Mouse (Mus musculus): ENCODE data around the gene Pwwp2b. TPM values are rescaled to one million over a fixed set of nuclear protein-coding genes. Genes with fewer than 3 reads are reported as not detected.

Pwwp2b gene
- polyA plus RNA-seq, 1 experiment = 317 TPM

DNA sequence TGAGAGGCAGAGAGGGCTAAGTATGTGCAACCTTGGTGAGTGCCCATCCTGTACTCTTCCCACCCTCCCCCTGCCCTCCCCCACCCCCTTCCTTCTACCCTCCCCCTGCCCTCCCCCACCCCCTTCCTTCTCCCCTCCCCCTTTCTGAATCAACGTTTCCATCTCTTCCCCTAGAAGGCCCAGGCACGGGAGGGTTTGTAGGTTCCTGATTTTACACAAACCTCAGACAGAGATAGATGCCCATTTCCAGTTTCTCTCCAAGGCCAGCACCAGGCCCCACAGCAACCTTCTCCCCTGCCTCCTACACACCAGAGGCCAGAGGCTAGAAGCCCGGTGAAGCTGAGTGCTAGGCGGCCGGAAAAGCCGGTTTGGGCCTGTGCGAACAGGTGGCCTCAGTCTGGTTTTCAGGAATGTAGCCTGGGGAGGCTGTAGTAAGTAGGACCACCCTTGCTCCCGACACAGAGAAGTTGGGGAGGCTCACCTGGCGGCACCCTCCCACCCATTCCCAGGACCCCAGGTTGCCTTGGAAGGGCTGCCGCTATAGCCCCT, 48.3 kb downstream of the Pwwp2b start:
- no peaks in the 10 kb centered on the region for H3K36me3 ChIP-seq (ENCODE audit: control insufficient read depth, insufficient read depth, low read length)
- H3K4me1 ChIP-seq (ENCODE audit: control insufficient read depth, insufficient read depth, low read length) = no peaks in the 10 kb centered on the region; the same call in none of the 2 replicates
- H3K27me3 ChIP-seq (ENCODE audit: control insufficient read depth, insufficient read depth, low read length) = no peaks in the 10 kb centered on the region
- TF ChIP-seq POLR2A (IDR thresholded peaks at IDR 0.05; ENCODE audit: control insufficient read depth, low read depth, low read length) = no peak
- no peak for TF ChIP-seq CTCF (IDR thresholded peaks at IDR 0.05; ENCODE audit: control insufficient read depth, insufficient read depth, insufficient replicate concordance, low read depth, low read length)
- no peak overlapping the region for H3K27ac ChIP-seq (ENCODE audit: control insufficient read depth, insufficient read depth, low read depth, low read length)
- H3K4me3 ChIP-seq (ENCODE audit: control insufficient read depth, low read depth, low read length) = no peak overlapping the region

DNA sequence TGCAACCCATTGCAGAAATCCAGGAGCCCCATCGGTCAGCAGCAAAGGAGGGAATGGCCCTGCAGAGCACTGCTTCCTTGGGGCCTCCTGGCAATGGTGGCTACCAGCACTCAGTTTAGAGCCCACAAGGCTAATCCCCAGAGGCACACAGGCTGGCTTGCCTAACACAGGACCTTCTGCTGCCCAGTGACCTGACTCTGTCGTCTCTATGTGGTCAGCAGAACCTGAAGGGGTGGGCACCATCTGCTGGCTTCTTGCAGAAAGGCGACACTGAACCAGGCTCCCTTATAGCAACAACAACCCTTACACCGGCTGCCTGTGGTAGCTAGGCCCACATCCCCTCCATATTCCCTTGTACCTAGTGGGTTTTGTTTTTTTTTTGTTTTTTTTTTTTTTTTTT, 50.2 kb downstream of the Pwwp2b start:
- Histone ChIP-seq H3K27me3 (ENCODE audit: control insufficient read depth, insufficient read depth, low read length) (no peaks in the 10 kb centered on the region), H3K36me3 (ENCODE audit: control insufficient read depth, insufficient read depth, low read length) (no peaks in the 10 kb centered on the region), H3K4me3 (ENCODE audit: control insufficient read depth, low read depth, low read length) (no peak overlapping the region), H3K4me1 (ENCODE audit: control insufficient read depth, insufficient read depth, low read length) (no peaks in the 10 kb centered on the region; the same call in none of the 2 replicates), H3K27ac (ENCODE audit: control insufficient read depth, insufficient read depth, low read depth, low read length) (no peak overlapping the region)
- no peak for TF ChIP-seq POLR2A (IDR thresholded peaks at IDR 0.05; ENCODE audit: control insufficient read depth, low read depth, low read length)
- TF ChIP-seq CTCF (IDR thresholded peaks at IDR 0.05; ENCODE audit: control insufficient read depth, insufficient read depth, insufficient replicate concordance, low read depth, low read length) = peak; percentile 27; the same call in 1 of the 2 replicates

DNA sequence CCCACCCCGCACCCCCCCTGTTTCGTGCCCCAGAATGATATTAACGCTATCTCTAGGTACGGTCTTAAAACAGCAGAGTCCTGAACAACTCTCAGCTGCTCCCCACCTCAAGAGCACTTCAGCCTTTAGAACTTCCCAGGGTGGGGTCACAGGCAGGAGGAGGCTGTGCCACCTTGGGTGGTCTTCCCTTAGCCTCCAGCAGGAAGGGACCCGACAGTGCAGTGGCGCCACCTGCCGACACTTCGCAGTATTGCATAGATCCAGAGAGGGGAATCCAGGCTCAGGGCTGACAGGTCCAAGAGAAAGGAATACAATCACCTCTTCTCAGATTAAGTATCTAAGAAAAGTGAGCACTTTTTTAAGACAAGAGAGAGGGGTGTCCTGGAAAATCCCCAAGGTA, 51.1 kb downstream of the Pwwp2b start:
- no peak overlapping the region for H3K27ac ChIP-seq (ENCODE audit: control insufficient read depth, insufficient read depth, low read depth, low read length)
- no peaks in the 10 kb centered on the region for H3K27me3 ChIP-seq (ENCODE audit: control insufficient read depth, insufficient read depth, low read length)
- no peaks in the 10 kb centered on the region for H3K36me3 ChIP-seq (ENCODE audit: control insufficient read depth, insufficient read depth, low read length)
- no peak overlapping the region for H3K4me3 ChIP-seq (ENCODE audit: control insufficient read depth, low read depth, low read length)
- peak; percentile 98 for TF ChIP-seq CTCF (IDR thresholded peaks at IDR 0.05; ENCODE audit: control insufficient read depth, insufficient read depth, insufficient replicate concordance, low read depth, low read length)
- TF ChIP-seq POLR2A (IDR thresholded peaks at IDR 0.05; ENCODE audit: control insufficient read depth, low read depth, low read length) = no peak
- no peaks in the 10 kb centered on the region; the same call in none of the 2 replicates for H3K4me1 ChIP-seq (ENCODE audit: control insufficient read depth, insufficient read depth, low read length)

DNA sequence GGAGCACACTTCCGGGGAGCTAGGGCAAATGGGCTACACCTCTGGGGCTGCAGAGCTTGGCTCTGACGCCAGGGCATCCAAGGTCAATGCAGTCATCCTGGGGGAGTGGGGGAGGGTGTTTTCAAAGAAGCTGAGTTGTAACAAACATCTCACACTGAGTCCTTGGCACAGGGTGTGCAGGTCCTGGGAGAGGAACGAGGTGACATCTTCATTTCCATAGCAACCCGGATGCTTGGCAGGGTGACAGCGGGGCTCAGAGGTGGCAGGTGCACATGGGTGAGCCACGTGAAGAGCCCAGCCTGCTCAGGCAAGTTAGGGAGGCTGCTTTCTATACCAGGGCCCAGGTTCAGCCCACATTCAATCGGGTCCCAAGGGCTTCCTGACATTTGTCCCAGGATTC, 52.1 kb downstream of the Pwwp2b start:
- H3K27ac ChIP-seq (ENCODE audit: control insufficient read depth, insufficient read depth, low read depth, low read length) = no peak overlapping the region; the same call in 1 of the 2 replicates
- TF ChIP-seq POLR2A (IDR thresholded peaks at IDR 0.05; ENCODE audit: control insufficient read depth, low read depth, low read length) = no peak
- no peak for TF ChIP-seq CTCF (IDR thresholded peaks at IDR 0.05; ENCODE audit: control insufficient read depth, insufficient read depth, insufficient replicate concordance, low read depth, low read length)

DNA sequence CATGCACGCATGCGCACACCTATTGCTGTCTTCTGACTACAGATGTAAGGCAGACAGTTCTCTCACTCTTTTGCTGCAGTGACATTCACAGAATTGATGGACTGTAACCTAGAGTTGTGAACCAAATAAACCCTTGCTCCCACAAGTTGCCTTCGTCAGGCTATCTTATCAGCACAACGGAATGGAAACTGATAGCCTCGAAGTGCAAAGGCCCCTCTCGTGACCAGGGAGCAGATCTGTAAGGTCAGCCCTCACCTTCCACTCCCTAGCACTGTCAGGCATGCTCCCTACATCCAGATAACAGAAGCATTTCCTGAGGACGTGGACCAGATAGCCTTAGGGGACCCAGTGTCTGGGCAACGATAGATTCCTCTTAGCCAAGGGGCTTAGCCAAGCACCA, 53.2 kb downstream of the Pwwp2b start:
- no peak overlapping the region for H3K27ac ChIP-seq (ENCODE audit: control insufficient read depth, insufficient read depth, low read depth, low read length)
- no peak overlapping the region for H3K4me3 ChIP-seq (ENCODE audit: control insufficient read depth, low read depth, low read length)
- no peaks in the 10 kb centered on the region for H3K36me3 ChIP-seq (ENCODE audit: control insufficient read depth, insufficient read depth, low read length)
- TF ChIP-seq POLR2A (IDR thresholded peaks at IDR 0.05; ENCODE audit: control insufficient read depth, low read depth, low read length) = no peak
- TF ChIP-seq CTCF (IDR thresholded peaks at IDR 0.05; ENCODE audit: control insufficient read depth, insufficient read depth, insufficient replicate concordance, low read depth, low read length) = no peak
- no peaks in the 10 kb centered on the region for H3K27me3 ChIP-seq (ENCODE audit: control insufficient read depth, insufficient read depth, low read length)
- H3K4me1 ChIP-seq (ENCODE audit: control insufficient read depth, insufficient read depth, low read length) = no peaks in the 10 kb centered on the region; the same call in none of the 2 replicates

More for the DNA sequence above, 52.1 kb downstream of the Pwwp2b start:
- Histone ChIP-seq H3K36me3 (ENCODE audit: control insufficient read depth, insufficient read depth, low read length) (no peaks in the 10 kb centered on the region), H3K4me3 (ENCODE audit: control insufficient read depth, low read depth, low read length) (no peak overlapping the region), H3K27me3 (ENCODE audit: control insufficient read depth, insufficient read depth, low read length) (no peaks in the 10 kb centered on the region), H3K4me1 (ENCODE audit: control insufficient read depth, insufficient read depth, low read length) (no peaks in the 10 kb centered on the region; the same call in none of the 2 replicates)

DNA sequence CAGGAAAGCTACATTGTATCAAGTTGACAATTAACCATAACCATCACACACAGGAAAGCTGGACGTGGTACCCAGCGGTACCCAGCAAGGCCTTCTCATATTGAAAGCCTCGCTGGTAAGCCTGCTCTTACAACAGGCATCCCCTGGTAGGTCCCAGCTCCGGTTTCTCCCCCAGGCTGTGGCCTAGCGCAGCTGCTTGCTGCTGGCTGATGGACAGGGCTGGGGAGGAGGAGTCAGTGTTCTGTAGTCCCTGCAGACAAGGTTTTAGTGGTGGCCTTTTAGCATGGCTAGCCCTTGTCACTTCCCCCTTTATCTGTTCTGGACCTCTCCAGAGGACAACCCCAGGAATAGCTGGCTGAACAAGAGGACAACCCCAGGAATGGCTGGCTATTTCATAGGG, 54.0 kb downstream of the Pwwp2b start:
- H3K27me3 ChIP-seq (ENCODE audit: control insufficient read depth, insufficient read depth, low read length) = no peaks in the 10 kb centered on the region
- H3K4me1 ChIP-seq (ENCODE audit: control insufficient read depth, insufficient read depth, low read length) = no peaks in the 10 kb centered on the region; the same call in 1 of the 2 replicates
- H3K27ac ChIP-seq (ENCODE audit: control insufficient read depth, insufficient read depth, low read depth, low read length) = no peak overlapping the region
- H3K36me3 ChIP-seq (ENCODE audit: control insufficient read depth, insufficient read depth, low read length) = no peaks in the 10 kb centered on the region
- TF ChIP-seq CTCF (IDR thresholded peaks at IDR 0.05; ENCODE audit: control insufficient read depth, insufficient read depth, insufficient replicate concordance, low read depth, low read length) = no peak
- TF ChIP-seq POLR2A (IDR thresholded peaks at IDR 0.05; ENCODE audit: control insufficient read depth, low read depth, low read length) = no peak
- H3K4me3 ChIP-seq (ENCODE audit: control insufficient read depth, low read depth, low read length) = no peak overlapping the region

DNA sequence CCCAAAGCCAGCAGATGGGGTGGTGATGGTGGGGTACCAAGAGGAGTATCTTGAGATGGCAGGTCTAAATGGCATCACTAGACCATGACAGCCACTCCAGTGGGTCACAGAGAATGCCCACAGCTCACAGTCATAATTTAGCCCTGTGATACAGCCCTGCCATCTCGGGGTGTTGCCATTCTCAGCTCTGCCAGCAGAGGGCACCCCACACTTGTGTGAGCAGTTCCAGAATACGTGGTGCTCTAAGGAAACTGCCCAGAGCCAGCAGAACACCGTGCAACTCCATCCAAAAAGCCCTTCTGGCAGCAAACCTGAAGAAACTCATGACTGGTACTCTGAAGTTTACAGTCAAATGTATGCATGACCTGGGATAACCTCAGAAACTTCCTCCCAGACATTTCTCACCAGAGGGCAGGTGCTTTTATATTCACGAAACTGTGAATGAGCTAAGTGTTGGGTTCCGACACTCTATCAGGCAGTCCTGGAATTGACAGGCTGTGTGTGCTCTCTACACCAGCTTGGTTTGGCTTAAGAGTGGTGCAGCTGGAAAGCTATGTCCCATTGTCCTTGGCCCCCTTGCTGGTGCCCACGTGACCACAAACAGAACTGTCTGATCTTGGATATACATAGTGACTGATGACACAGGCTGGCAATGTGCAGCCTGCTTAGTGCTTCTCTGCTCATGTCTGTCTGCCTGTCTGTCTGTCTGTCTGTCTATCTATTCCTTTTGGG, 55.2 kb downstream of the Pwwp2b start:
- Histone ChIP-seq H3K4me3 (ENCODE audit: control insufficient read depth, low read depth, low read length) (no peak overlapping the region), H3K27me3 (ENCODE audit: control insufficient read depth, insufficient read depth, low read length) (no peaks in the 10 kb centered on the region), H3K36me3 (ENCODE audit: control insufficient read depth, insufficient read depth, low read length) (no peaks in the 10 kb centered on the region), H3K4me1 (ENCODE audit: control insufficient read depth, insufficient read depth, low read length) (no peaks in the 10 kb centered on the region; the same call in 1 of the 2 replicates), H3K27ac (ENCODE audit: control insufficient read depth, insufficient read depth, low read depth, low read length) (no peak overlapping the region)
- peak; percentile 95 for TF ChIP-seq CTCF (IDR thresholded peaks at IDR 0.05; ENCODE audit: control insufficient read depth, insufficient read depth, insufficient replicate concordance, low read depth, low read length)
- TF ChIP-seq POLR2A (IDR thresholded peaks at IDR 0.05; ENCODE audit: control insufficient read depth, low read depth, low read length) = no peak
